Mouse (Mus musculus) gastrocnemius, postnatal 4 days (tissue): ENCODE data around the gene Rnf7. TPM values are rescaled to one million over a fixed set of nuclear protein-coding genes. Genes with fewer than 3 reads are reported as not detected.
A peak's percentile ranks its signal among the peaks of the same experiment; 100 is the strongest.
"Not testable (repeated sequence)": the region's sequence is repeated elsewhere in the genome, so short reads cannot be mapped to it uniquely, and the experiment has no call there.

Experiments used
- DNase-seq, 2 experiments: peaks; one replicate each; pipeline ENCODE4 v3.0.0; 2021 to 2022; ENCODE audit warnings: low spot score in 2 of 2, mixed read lengths in 2 of 2
- long read RNA-seq, 2 experiments: library from polyadenylated mRNA; stranded (forward); transcript quantifications; one replicate each; pipeline ENCODE4 v2.0.0; 2021
- total RNA-seq, 2 experiments: library from RNA; stranded (reverse); gene quantifications; 2 replicates each; pipeline ENCODE4 v1.2.3; 2021

Rnf7 gene
- total RNA-seq, result 10 to 100 TPM; 87.3 to 91.2 TPM
- long read RNA-seq, experiment 1, transcript Rnf7-201 (3 exons, 1,232 nt), result major isoform, 87 of 88 reads
- long read RNA-seq, experiment 1, partial matches to known transcripts, result 0 of 88 reads
- long read RNA-seq, experiment 1, other reads (novel, unspliced or antisense), result 1 of 88 reads
- long read RNA-seq, experiment 2, transcript Rnf7-201 (3 exons, 1,232 nt), result major isoform, 54 of 56 reads
- long read RNA-seq, experiment 2, partial matches to known transcripts, result 0 of 56 reads
- long read RNA-seq, experiment 2, other reads (novel, unspliced or antisense), result 2 of 56 reads

DNA sequence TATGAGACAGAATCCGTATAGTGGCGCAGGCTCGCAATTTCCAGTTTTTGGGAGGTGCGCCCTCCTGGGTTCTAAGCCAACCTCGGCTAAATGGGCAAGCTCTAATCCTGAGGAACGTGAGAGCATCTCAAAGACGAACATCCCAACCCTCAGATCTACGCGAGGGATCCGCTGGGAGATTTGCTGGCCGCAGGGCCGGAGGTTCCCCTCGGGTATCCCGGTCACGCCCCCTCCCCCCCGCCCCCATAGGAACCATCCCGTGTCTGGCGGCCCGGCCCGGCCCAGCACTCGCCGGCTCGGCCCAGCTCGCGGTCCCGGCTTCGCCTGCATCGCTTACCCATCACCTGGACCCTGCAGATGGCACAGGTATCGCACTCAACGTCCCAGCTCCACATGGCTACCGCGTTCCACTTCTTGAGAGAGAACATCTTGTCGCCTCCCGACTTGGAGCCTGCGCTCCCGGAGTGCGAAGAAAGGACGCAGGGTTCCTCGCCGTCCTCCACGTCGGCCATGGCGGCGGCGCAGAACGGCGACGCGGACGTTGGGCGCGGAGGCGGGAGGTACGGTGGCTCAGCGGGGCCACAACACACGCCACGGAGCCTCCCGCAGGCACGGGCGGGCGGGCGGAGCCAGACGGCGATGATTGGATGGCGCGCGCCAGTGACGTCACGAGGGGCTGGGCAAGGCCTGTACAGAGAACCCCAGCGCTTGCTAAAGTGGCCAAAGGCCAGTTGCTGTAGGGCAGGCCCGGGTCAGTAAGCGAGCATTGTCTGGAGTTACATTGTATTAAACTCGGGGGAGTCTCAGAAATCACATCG lies at the start of gene Rnf7:
Gene Rnf7 (minus strand): TSS at position 605 of the 818 bp plus-strand sequence.
- DNase-seq, result peak; percentile 100

DNA sequence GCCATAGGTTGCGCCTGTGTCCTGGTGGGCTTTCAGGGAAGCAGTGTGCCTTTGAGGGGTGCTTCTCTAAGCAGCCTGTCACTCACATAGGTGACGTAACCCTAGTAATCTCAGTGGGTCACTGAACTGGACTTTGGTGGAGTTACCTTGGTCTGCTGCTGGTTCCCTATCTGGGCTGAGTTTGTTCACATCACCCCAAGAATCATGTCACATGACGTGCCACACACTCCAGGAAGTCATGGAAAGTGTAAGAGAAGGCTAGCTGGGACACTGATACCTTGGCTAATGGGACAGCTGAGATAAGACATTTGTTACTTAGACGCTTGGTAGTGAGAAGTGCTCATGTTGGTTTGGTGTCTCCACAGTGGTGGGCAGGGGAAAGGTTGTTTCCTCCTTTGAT lies 47.5 kb upstream of the Rnf7 start:
- DNase-seq, result no peak

DNA sequence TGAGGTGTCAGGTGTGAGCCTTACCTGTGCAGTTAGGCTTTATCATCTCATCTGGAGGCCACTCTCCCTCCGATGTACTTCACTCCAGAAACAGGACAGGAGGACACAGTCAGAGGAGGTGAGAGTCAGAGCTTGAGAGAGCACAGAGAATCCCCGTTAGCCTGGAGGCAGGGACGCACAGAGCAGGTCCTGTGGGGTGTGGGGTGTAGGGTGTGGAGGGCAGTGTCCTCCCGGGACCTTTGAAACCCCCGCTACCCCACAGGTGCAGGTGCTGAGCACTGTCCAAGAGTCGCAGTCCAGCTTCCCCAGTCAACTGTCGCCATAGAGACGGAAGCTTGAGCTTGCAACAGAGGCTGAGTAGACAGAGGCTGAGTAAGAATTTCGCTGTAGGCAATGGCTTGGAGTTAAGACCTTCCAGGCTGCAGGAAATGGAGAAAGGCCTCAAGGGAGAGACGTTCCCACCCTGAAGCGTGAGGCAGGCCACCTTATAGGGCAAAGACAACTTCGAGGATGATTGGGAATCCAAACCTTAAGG lies 46.6 kb upstream of the Rnf7 start, which contains the start of gene Gm28729:
Gene Gm28729 (minus strand): TSS at position 293 of the 535 bp plus-strand sequence.
- no peak for DNase-seq

DNA sequence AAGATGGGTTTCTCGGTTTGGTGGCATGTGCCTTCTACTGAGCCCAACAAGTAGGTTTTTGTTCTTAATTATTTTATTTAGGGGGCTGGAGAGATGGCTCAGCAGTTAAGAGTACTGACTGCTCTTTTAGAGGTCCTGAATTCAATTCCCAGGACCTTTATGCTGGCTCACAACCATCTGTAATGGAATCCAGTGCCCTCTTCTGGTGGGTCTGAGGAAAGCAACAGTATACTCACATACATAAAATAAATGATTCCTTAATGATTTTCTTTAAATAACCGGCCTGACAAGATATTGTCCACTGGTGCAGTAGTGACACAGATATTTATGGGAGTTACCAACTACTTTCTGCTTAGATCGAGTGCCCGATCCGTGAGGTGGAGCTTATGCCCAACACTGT lies 44.7 kb upstream of the Rnf7 start:
- no peak for DNase-seq

DNA sequence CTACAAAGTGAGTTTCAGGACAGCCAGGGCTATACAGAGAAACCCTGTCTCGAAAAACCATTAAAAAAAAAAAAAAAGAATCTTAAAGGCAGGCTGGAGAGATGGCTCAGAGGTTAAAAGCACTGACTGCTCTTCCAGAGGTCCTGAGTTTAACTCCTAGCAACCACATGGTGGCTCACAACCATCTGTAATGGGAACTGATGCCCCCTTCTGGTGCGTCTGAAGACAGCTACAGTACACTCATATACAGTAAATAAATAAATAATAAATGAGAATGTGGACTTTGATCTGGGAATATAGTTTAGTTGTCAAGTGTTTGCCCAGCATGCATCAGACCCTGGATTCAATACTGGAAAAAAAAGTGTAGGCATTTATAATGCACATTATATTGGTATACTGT lies 43.1 kb upstream of the Rnf7 start:
- not testable (repeated sequence) for DNase-seq

DNA sequence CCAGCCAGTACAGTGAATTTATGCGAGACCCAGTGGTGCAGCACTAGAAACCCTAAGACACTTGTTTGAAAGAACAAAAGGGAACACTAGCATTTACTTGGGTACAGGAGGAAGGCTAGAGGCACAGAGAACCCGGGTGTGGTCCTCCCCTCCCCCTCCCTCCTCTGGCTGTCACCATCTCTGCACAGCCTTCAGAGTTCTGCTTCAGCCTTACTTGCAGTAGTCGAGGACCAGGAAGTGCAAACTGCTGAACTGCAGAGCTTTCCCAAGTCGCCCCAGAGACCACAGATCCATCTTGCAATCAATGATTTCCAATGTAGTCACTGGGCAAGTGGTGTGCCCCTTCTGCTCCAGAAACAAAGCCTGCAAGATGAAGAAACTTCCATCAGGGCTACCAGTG lies 39.0 kb upstream of the Rnf7 start:
- DNase-seq, result no peak

DNA sequence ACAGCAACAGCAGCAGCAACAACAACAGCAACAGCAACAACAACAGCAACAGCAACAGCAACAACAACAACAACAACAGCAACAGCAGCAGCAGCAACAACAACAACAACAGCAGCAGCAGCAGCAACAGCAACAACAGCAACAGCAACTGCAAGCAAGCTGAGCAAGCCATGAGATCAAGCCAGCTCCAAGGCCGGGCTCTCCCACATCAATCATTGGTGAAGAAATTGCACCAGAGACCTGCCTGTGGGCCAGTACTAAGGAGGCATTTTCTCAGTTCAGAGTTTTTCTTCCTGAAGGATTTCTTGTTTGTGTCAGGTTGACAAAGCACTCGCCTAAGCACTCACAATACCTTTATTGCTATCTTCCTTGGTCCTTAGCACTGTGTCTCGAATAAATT lies 38.3 kb upstream of the Rnf7 start:
- DNase-seq, result no peak

DNA sequence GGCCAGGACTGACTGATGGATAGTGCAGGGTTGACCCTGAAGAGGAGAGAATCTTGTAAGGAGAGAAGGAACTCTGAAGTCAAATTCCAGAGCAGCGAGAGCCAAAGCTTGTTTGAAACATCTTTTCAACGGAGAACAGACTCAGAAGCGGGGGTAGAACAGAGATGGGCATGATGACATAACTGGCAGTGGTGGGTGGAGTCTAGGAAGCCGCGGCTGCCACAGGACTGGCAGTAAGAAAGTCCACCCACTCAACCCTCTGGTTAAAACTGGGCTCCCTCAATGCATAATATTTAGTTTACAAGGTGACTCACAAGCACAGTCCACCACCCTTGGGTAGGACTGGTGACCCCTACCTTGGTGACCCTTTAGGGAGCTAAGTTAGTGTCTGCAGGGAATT lies 37.3 kb upstream of the Rnf7 start:
- DNase-seq, result no peak

DNA sequence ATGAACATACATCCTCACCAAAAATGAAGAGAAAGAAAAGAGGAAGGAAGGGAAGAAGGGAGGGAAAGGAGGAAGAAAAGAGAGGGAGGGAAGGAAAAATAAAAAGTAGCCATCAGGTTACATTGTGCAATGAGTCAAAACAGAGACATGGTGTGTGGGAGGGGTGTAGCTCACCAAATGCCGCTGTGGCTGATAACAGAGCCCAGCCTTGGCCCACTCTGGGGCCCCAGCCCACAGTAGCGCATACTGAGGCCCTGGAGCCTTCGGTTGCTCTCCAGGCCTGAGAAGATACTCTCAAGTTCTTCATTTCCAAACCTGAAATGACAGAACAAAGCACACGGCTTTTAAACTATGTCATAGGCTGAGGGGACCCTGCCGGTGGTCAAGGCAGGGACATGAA lies 35.8 kb upstream of the Rnf7 start:
- DNase-seq, result no peak

DNA sequence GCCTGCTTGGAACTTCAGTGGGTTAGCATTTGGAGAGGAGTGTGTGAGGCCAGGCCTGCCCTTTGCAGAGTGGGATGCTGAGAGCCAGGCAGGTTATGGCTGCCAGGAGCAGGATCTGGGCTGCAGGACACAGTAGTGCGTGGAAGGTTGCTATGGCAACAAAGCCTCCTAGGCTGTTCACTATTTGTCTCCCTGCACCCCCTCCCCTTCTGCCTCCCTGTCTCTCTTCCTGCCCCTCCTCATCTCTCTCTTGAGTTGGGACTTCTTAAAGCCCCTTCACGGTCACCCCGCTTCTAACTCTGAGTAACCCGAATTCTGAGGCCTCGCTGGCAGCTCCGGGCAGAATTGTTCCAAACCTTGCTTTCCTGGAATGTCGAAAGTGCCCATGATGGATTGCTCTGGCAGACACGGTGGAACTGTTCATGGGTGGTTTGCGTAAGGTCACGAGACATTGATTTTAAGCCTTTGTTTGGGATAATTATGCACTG lies 27.6 kb upstream of the Rnf7 start:
- peak in 1 of 2 experiments; percentile 34 for DNase-seq

DNA sequence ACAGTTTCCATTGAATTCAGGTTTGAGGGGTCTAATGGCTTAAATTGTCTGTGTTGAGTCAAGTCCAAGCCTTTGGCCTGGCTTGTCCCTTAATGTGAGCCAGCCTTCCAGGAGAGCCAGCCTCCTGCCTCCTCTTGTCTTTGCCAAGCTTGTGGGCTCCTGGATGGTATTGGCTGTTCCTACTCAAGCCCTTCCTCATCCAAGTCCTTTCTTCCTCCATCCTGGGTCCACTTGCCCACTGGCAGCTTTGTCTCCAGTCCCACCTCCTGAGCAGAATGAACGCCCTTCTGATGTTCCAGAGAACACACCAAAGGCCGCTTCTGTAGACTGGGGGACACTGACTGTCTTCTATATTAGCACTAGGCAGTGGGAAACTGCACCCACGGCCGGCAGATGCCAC lies 26.7 kb upstream of the Rnf7 start:
- DNase-seq, result no peak

DNA sequence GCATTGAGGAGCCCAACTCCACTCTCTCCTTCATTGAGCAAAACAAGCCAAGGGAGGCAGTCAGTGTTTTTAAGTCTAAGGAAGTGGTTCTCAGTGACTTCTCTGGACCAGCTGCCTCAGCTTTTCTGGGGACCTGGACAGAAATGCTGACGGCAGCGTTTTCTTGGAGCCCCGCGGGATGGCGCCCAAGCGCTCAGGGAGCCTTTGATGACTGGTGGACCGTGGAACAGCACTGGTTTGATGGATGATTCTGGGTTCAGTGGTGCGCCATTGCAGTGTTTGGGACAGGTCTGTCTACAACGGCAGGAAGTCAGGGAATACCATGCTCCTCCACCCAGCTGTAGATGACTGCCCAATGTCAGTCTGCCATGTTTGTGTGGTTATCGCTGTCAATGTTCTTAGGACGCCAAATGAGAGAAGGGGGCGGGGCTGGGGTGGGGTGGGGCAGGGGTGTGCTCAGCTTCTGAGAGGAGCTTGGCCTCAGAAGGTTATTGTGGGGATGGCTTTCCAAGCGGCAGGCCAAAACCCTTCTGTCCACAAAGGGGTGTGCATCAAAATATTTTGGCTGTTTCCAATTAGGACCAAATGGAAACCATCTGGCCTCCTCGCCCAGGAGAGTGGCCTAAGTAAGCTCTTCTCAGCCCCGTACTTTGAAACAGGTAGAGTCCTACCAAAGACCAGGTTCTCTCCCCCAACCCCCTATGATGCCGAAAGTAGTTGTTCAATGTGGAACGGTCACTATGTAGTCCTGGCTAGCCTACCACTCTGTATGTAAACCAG lies 25.8 kb upstream of the Rnf7 start:
- DNase-seq, result no peak

DNA sequence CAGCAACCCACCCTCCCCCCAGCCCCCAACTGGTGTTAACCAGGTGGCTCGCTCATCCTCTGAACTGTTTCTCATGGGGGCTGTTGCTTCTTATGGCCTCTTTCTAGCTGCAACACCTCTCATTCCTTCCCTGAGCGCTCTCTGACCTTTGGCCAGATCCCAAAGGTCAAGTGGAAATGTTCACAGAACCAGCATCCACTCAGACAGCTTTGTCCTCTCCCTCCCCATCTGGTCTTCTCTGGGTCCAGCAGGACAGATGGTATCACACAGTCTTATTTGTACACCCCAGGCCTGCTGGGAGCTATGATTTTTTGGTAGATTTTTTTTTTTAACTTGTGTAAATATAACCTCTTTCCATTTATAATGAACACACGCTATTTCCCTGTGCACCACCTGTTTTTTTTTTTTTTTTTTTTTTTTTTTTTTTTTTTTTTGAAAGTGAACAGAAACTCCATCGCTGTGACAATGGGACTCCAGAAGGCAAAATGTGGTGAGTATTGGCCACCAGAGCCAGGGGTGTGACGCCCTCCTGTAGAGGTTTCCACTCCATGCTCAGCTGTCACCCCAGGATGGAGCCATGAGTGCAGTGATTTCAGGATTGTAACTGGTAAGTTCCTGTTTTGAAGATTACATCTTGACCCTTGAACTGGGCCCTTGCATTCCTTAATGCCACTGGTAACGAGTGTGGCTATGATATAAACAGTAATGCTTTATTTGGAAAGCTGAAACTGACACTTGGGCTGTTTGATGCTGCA lies 24.6 kb upstream of the Rnf7 start:
- no peak for DNase-seq

DNA sequence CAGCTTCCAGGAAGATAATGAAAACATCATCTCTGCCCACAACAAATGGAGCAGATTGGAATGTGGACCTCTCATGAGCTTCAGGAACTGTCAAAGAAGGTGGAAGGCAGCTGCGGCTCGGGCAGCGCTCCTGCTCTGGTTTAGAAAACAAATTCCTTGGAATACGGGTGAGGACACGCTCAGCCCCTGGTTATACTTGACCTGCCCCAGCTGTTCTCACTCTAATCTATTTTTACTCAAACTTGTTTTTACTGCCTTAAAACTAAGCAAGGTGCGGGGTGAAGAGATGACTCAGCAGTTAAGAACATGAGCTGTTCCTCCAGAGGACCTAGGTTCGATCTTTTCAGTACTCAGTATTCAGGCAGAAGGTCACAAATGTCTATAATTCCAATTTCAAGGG lies 22.7 kb upstream of the Rnf7 start:
- no peak for DNase-seq

DNA sequence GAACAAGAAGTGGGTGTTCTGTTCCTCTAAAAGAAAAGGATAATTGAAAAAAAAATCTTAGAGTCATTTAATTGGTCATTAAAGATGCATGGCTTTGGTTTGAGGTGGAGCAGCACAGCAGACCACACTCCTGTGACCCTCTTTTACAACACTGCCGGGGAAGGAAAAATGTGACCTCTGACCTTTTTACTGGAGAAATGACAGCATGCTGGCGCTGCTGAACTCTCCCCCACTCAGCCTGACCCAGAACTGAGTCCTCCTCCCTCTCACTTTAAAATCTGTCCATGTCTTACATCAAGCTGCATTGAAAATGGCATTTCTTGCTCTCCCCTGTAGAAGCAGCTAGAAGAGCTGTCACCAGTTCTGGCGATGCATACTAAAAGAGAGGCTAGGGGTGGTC lies 14.7 kb upstream of the Rnf7 start:
- DNase-seq, result no peak

DNA sequence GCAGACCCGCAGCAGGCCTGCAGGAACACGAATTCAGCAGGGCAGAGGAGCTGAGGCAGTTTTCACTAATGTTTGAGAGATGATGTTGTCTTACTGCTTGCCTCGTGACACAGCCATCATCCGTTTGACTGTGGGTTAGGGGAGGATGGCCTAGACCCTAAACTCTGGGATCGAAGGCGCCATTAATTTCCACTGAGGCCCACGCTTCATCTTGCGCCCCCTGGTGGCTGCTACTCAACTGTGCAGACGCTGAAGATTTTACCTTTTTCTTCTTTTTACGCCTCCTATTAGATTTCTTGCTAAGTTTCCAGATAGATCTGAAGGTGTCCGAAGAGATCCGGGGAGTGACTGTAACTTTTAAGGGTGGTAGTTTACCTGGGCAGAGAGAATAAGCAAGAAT lies 13.3 kb upstream of the Rnf7 start:
- peak in 1 of 2 experiments; percentile 37 for DNase-seq

DNA sequence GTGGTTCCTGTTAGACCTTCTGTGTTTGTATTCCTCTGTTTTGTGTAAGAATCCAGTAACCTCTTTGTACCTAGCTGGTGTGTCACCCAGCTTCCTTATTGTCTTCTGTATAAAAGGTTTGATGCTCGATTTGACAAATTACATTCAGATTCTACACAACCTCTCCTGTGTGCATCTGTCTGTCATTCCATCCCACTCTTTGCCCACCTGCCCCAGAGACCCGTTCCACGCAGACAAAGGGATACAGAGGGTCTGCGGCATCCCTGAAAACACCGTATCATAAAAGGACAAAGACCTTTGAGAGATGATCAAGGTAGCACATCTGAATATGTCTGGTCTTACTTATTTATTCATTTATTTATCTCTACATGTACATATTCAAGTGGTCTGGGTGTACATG lies 9.4 kb upstream of the Rnf7 start:
- DNase-seq, result not testable (repeated sequence)

DNA sequence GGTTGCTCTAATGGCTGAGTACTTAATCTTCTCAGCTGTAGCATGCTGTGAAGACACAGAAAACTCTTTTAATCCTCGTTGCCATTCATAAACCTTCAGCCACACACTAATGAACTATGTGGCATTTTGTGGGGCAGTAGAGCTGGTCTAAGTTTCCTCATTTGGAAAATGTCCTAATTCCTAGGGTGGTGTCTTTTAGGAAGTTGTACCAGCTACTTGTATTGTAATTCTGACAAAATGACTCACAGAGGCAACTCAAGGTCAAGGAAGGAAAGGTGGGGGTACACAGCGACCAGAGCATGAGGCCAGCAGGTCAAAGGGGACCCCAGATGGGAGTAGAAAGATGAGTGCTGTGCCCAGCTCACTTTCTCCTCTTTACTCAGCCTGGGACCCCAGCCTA lies 5.2 kb upstream of the Rnf7 start:
- DNase-seq, result no peak

DNA sequence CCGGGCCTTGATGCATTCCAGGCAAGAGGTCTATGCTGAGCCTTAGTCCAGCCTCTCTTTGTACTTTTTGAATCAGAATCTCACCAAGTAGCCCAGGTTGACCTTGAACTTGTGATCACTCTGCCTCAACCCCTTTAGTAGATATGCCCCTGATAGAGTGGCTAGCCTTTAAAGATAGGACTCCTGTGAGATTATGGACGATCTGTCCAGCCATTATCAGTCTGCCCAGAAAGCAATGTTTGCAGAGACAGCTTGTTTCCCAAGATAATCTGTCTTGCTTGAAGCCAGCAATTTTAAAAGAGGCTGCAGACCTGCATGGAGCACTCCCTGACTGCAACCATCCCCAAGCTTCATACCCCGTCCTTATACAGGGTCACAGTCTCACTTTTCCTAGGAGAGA lies 4.6 kb upstream of the Rnf7 start:
- no peak for DNase-seq

DNA sequence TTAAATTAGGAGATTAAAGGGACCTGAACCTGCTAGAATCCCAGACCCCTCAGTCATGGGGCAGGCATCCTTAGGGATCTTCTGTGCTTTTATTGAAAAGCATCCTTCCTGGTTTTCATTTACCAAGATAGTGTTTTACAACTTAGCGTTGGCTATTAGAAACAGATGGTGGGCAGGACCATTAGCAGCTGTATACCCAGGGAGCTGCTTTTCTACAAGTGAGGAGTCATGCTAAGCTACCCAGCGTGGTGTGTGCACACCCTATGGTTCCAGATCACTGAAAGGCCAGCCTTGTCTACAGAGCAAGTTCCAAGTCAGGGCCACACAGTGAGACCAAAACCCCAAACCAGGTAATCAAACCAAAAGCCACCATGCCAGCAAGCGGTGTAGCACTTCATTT lies 6.1 kb downstream of the Rnf7 start:
- DNase-seq, result no peak

DNA sequence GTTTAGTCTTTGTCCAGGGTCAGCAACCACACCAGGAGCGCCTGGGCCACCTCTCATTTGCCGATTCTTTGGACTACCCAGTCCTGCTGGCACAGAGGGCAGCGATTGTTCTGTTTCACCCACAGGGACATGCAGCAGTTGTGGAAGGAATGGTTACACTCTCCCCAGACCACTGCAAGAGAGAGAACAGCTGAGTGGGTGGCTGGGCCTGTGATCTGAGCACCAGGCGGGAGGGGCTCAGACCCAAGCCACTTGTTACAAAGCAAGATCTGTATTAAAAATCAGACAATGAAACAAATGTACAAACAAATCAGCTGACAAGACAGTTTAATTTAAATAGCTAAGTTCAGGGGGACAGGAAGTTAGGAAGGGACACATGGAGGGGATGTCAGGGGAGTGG lies 6.8 kb downstream of the Rnf7 start:
- DNase-seq, result not testable (repeated sequence)
